Mouse (Mus musculus) kidney, postnatal 4 days (tissue): Measurements from ENCODE around the gene Tmem213.

Experiments
- DNase-seq, 2 experiments: peaks; one replicate each; pipeline ENCODE4 v3.0.0; 2021; ENCODE audit warnings: mixed read lengths in 2 of 2

Tmem213 gene

GRCm38 (mm10) chr6:38118341-38118740, 9.3 kb downstream of the Tmem213 start:
- DNase-seq, result no peak

GRCm38 (mm10) chr6:38120681-38121371, 11.8 kb downstream of the Tmem213 start:
- DNase-seq, result peak; percentile 60 to 77

GRCm38 (mm10) chr6:38121843-38122242, 12.8 kb downstream of the Tmem213 start:
- DNase-seq, result no peak

GRCm38 (mm10) chr6:38122791-38123190, 13.7 kb downstream of the Tmem213 start:
- peak in 1 of 2 experiments; percentile 47 for DNase-seq

- DNase-seq, result peak in 1 of 2 experiments; percentile 42
Measured at GRCm38 (mm10) chr6:38123471-38124206, 14.6 kb downstream of the Tmem213 start.

- peak in 1 of 2 experiments; percentile 60 for DNase-seq
Measured at GRCm38 (mm10) chr6:38124207-38124835, 15.3 kb downstream of the Tmem213 start, which contains the start of gene Atp6v0a4. Atp6v0a4 (minus strand) TSS chr6:38124586.

GRCm38 (mm10) chr6:38124882-38125281, 15.8 kb downstream of the Tmem213 start:
- DNase-seq, result no peak

GRCm38 (mm10) chr6:38125462-38125861, 16.4 kb downstream of the Tmem213 start:
- no peak for DNase-seq

- peak in 1 of 2 experiments; percentile 47 for DNase-seq
Measured at GRCm38 (mm10) chr6:38128115-38128514, 19.1 kb downstream of the Tmem213 start.

GRCm38 (mm10) chr6:38129883-38130282, 20.8 kb downstream of the Tmem213 start:
- no peak for DNase-seq

GRCm38 (mm10) chr6:38131801-38132231, 22.8 kb downstream of the Tmem213 start:
- peak; percentile 44 to 59 for DNase-seq

GRCm38 (mm10) chr6:38134806-38135559, 25.9 kb downstream of the Tmem213 start:
- DNase-seq, result no peak

- DNase-seq, result no peak
Measured at GRCm38 (mm10) chr6:38139086-38139485, 30.0 kb downstream of the Tmem213 start.

- peak in 1 of 2 experiments; percentile 14 for DNase-seq
Measured at GRCm38 (mm10) chr6:38140402-38140801, 31.3 kb downstream of the Tmem213 start.

GRCm38 (mm10) chr6:38144161-38144998, 35.3 kb downstream of the Tmem213 start:
- peak; percentile 76 to 86 for DNase-seq

GRCm38 (mm10) chr6:38145463-38146065, 36.5 kb downstream of the Tmem213 start:
- peak; percentile 52 to 66 for DNase-seq

- DNase-seq, result peak in 1 of 2 experiments; percentile 19
Measured at GRCm38 (mm10) chr6:38147301-38147700, 38.2 kb downstream of the Tmem213 start.

- DNase-seq, result no peak
Measured at GRCm38 (mm10) chr6:38148626-38149025, 39.6 kb downstream of the Tmem213 start.

GRCm38 (mm10) chr6:38149483-38149882, 40.4 kb downstream of the Tmem213 start:
- DNase-seq, result no peak

GRCm38 (mm10) chr6:38152305-38152704, 43.2 kb downstream of the Tmem213 start:
- no peak for DNase-seq

- no peak for DNase-seq
Measured at GRCm38 (mm10) chr6:38156204-38156603, 47.1 kb downstream of the Tmem213 start.
